Mouse (Mus musculus) urinary bladder, adult 2 months (tissue): ENCODE data around the gene Nkx1-1. TPM values are rescaled to one million over a fixed set of nuclear protein-coding genes. Genes with fewer than 3 reads are reported as not detected.

Experiments used
- DNase-seq: peaks from one replicate; pipeline ENCODE4 v3.0.0; 2022; ENCODE audit warnings: low spot score
- polyA plus RNA-seq: library from polyadenylated mRNA; depleted of rRNA; stranded (reverse); fragments of >200 nt; gene quantifications from 2 replicates; pipeline ENCODE4 v1.2.3, GENCODE M21; 2012; rRNA removed

Gene Nkx1-1
- polyA plus RNA-seq, 1 experiment, result not detected

DNA sequence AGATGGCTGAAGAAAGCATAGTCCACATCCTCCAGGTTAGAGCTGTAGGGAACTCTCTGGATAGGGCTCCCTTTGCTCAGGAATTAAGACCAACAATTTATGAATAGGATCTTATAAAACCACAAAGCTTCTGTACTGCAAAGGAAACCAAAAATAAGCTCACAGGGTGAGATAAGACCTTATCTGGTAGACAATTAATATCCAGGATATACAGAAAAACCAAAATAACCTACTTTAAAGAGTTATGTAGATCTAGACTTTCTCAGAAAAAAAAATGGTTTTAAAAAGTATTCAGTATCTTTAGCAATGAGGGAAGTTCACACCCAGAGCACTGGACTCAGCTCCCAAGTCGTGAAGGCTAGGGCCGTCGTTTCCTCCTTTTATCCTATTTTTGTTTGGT is 13.5 kb downstream of the Nkx1-1 start:
- DNase-seq, result no peak

DNA sequence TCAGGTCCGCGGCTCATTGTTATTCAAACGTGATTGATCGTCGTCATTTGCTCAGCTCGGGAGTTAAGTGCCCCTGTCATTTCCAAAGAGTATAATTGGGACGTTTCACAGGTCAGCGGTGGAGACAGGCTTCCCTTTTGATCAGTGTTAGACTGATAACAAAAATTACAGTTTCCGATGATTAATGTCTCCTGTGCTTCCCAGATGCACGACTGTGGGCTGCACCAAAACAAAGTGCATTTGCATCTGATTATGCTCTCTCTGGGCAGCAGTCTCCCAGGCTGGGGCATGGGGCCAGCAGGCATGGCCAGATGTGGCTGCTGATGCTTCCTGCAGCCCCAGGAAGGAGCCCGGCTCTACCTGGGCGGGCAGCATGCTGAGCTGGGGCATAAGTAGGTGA is 33.0 kb downstream of the Nkx1-1 start:
- DNase-seq, result no peak

DNA sequence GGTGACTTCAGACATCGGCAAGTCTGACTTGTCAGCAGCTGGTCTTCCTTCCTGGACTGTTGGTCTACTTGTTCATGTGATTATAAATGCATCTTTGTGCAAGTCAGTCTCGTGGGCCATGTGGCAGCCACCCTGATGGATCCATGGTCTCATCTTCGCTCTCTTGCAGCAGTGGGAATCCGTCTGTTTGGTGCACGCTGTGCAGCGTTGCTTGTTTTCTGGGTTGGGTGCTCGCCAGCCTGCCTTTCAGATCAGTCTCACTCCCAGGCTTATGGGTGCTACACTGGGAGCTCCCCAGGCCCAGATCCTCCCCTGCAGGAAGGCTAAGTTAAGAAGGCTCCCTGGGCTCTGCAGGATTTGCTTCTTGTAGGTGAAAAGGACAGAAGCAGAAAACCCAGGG is 36.9 kb downstream of the Nkx1-1 start:
- DNase-seq, result no peak

DNA sequence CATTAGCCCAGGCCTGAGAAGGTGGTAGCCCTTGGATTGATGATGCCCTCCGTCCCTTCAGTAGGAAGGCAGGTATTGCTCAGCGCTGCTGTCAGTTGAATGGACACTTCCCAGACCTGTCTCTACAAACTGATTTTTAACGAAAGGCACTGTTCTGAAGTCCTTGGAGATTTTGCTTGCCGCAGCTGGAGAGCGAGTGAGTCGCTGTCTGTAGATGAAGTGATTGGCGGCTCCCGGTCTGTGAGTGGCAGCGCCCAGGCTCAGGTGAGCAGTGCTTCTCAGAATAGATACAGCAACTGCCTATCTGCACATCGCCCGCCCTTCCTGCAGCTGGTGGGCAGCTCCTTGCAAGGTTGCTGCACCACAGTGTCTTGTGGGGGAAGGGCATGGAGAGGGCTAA is 38.1 kb downstream of the Nkx1-1 start:
- DNase-seq, result no peak

DNA sequence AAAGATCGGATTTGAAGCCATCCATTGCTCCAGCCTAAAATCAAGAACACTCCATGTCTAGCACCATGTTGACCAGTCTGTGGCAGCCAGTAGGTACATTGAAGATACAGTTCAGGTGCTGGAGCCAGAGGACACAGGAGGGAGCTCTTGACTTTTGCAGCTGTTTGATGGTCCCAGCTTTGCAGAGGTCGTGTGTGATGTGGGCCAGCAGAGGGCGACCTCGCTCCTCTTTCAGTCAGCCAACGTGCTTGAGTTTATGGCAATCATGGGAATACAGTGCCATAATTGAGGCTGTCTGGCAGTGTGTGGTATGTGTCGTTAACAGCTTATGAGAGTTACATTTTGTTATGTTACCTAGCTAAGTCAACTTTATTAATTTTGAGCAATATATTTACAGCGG is 40.0 kb downstream of the Nkx1-1 start:
- no peak for DNase-seq

DNA sequence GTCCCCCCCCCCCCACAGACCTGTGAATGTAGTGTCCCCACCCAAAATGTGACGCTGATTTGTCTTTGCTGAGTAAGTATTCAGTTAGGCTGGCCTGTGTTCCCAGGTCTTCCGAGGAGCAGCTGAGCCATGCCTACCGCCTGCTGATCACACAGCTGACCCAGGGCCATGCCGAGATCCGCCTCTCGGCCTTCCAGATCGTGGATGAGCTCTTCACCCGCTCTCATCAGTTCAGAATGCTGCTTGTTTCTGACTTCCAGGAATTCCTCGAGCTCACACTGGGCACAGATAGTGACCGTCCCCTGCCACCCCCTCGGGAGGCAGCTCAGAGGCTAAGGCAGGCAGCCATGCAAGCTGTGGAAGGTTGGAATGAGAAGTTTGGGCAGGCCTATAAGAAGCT is 46.2 kb downstream of the Nkx1-1 start:
- DNase-seq, result no peak

Other genes starting within 250 kb of the Nkx1-1 start
- 61.5 and 102 TPM in 2 replicates for gene Spon2, start 215.5 kb downstream of the Nkx1-1 start, polyA plus RNA-seq
- 148 and 156 TPM in 2 replicates for gene Ctbp1, start 159.0 kb downstream of the Nkx1-1 start, polyA plus RNA-seq
- 134 and 160 TPM in 2 replicates for gene Maea, start 98.5 kb downstream of the Nkx1-1 start, polyA plus RNA-seq
- gene Uvssa, start 55.4 kb downstream of the Nkx1-1 start, polyA plus RNA-seq, result 10.9 and 11.0 TPM in 2 replicates
- 20.9 and 24.2 TPM in 2 replicates for gene Fam53a, start 195.7 kb upstream of the Nkx1-1 start, polyA plus RNA-seq
- gene Gm9903, start 195.9 kb upstream of the Nkx1-1 start, polyA plus RNA-seq, result 1.0 and 1.1 TPM in 2 replicates
- gene Slbp, start 218.6 kb upstream of the Nkx1-1 start, polyA plus RNA-seq, result 24.1 and 28.1 TPM in 2 replicates
- gene Tacc3, start 224.2 kb upstream of the Nkx1-1 start, polyA plus RNA-seq, result 6.6 and 6.9 TPM in 2 replicates
- gene Tmem129, start 224.4 kb upstream of the Nkx1-1 start, polyA plus RNA-seq, result 30.9 and 39.0 TPM in 2 replicates